Mouse (Mus musculus) small intestine, adult 2 months (tissue): ENCODE data around the gene Fbxw2. TPM values are rescaled to one million over a fixed set of nuclear protein-coding genes. Genes with fewer than 3 reads are reported as not detected.
"Not testable (repeated sequence)": the region's sequence is repeated elsewhere in the genome, so short reads cannot be mapped to it uniquely, and the experiment has no call there.

Experiments used
- H3K27ac ChIP-seq: fragments of 200-500 bp; 2 replicates; pipeline ENCODE4 v1.5.1; 2012; ENCODE audit warnings: low read depth, low read length, control low read depth, inconsistent platforms; ENCODE audit not compliant: insufficient read depth
- H3K27me3 ChIP-seq: fragments of 200-500 bp; 2 replicates; pipeline ENCODE4 v1.6.1; 2012; ENCODE audit warnings: mild to moderate bottlenecking, moderate library complexity, low read length, inconsistent platforms; ENCODE audit not compliant: control insufficient read depth, insufficient read depth
- H3K36me3 ChIP-seq: fragments of 200-500 bp; 2 replicates; pipeline ENCODE4 v1.6.1; 2012; ENCODE audit warnings: mild to moderate bottlenecking, low read length, control low read depth, inconsistent platforms; ENCODE audit not compliant: control insufficient read depth, insufficient read depth
- H3K4me1 ChIP-seq: fragments of 200-500 bp; 2 replicates; pipeline ENCODE4 v1.6.1; 2012; ENCODE audit warnings: low read length, inconsistent platforms, mixed read lengths; ENCODE audit not compliant: control insufficient read depth, insufficient read depth, insufficient read length
- H3K4me3 ChIP-seq: fragments of 200-500 bp; 2 replicates; pipeline ENCODE4 v1.5.1; 2012; ENCODE audit warnings: low read depth, mild to moderate bottlenecking, control low read depth, inconsistent platforms, low read length, moderate library complexity
- CTCF ChIP-seq: fragments of 200-500 bp; IDR thresholded peaks from 2 replicates; pipeline ENCODE4 v1.5.1; 2012; ENCODE audit warnings: low read depth, mild to moderate bottlenecking, control low read depth, inconsistent platforms, low read length, moderate library complexity, mixed read lengths; ENCODE audit not compliant: insufficient replicate concordance, insufficient read length; ENCODE audit errors: extremely low read depth
- POLR2A ChIP-seq: fragments of 200-500 bp; IDR thresholded peaks from 2 replicates; pipeline ENCODE4 v1.6.1; 2012; ENCODE audit warnings: low read depth, mild to moderate bottlenecking, control low read depth, inconsistent platforms, low read length, moderate library complexity
- WGBS: fragments of 180-500 bp; shearing (Covaris S2); methylation state at CpG from one replicate; pipeline ENCODE4 v1.1.7; 2018; 5-methylcytosine and 5-hydroxymethylcytosine counted together
- polyA plus RNA-seq: library from polyadenylated mRNA; depleted of rRNA; stranded (reverse); fragments of >200 nt; gene quantifications from 2 replicates; pipeline ENCODE4 v1.2.3, GENCODE M21; 2012

The Fbxw2 gene
- polyA plus RNA-seq, 1 experiment, result 17.0 TPM

DNA sequence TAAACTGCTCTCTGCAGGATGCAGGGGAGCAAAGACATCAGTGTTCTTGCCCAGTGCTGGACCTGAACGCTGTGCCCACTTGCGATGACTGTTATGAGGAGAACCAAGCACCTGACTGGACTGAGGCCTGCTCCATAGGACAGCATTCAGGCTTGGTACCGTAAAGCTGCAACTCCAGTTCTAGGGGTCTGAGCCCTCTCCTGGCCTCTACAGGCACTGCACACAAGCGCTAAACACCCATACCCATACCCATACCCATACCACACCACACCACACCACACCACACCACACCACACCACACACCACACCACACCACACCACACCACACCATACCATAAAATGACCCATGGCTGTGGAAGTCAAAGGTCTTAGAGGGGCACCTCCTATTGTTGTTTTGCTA is 29.2 kb upstream of the Fbxw2 start:
- H3K27me3 ChIP-seq, result no peaks in the 10 kb centered on the region
- H3K4me3 ChIP-seq, result no peak overlapping the region
- peaks cover 73% of the 10 kb centered on the region for H3K36me3 ChIP-seq
- no peaks in the 10 kb centered on the region for H3K4me1 ChIP-seq
- no peak for TF ChIP-seq CTCF
- no peak for TF ChIP-seq POLR2A
- 93% methylated on average over 4 of the region's 4 CpGs for WGBS
- H3K27ac ChIP-seq, result no peak overlapping the region

DNA sequence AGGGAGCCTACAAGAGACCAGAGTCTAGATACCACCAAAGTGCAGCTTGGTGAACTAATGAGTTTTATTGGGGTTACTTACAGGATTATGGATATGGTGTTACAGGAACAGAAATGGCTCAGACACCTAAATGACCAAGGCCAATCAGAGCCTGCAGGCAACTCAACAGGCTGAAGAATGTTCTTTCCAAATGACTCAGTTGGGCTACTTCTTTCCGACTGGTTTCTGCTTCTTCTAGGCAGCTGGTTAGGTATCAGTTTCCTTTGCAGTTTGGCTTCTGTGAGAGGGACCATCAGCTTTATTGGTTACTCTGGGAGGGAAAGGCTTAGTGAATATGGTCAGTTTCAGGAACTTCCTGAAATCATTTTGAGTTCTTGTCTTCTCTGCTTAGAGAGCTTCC is 21.6 kb upstream of the Fbxw2 start:
- 84% methylated on average over 1 of the region's 1 CpGs for WGBS
- TF ChIP-seq CTCF (no peak), POLR2A (no peak)

DNA sequence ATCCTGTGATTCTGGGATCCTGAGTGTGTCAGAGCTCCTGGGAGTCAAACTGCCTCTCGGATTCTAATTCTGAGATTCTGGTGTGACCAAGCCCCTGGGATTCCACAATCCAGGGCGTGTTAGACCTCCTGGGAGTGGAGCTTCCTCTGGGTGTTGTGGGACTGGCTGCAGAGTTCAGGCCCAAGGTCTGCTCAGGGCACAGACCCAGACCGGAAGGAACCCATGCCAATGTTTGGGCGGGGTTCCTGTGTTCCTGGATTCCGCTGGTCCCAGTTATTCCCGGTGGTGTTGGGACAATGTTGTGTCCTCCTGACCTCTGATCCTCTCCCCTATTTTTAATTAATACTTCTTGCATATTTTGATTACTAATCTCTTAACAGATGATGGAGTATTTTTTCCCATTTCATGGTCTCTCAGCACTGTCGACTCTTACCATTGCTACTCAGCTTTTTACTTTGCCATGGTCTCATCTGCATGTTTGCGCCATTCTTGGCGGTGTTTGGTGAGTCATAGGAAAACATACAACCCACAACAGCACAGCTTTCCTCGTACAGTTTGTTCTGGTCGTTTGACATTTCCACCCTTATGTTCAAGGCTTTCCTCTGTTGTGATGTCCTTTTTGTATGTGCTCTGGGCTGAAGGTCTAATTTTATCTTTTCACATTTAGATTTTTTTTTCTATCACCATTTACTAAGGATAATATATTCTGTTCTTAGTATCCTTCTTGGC is 17.3 kb upstream of the Fbxw2 start:
- H3K36me3 ChIP-seq, result no peaks in the 10 kb centered on the region
- no peaks in the 10 kb centered on the region for H3K27me3 ChIP-seq
- TF ChIP-seq CTCF (no peak), POLR2A (no peak)
- no peak overlapping the region for H3K27ac ChIP-seq
- H3K4me3 ChIP-seq, result no peak overlapping the region
- WGBS, result 67% methylated on average over 11 of the region's 11 CpGs
- H3K4me1 ChIP-seq, result no peaks in the 10 kb centered on the region

More for the DNA sequence above, 21.6 kb upstream of the Fbxw2 start:
- Histone ChIP-seq H3K4me1 (no peaks in the 10 kb centered on the region), H3K27ac (no peak overlapping the region), H3K36me3 (peaks cover 12% of the 10 kb centered on the region), H3K4me3 (no peak overlapping the region), H3K27me3 (no peaks in the 10 kb centered on the region)

DNA sequence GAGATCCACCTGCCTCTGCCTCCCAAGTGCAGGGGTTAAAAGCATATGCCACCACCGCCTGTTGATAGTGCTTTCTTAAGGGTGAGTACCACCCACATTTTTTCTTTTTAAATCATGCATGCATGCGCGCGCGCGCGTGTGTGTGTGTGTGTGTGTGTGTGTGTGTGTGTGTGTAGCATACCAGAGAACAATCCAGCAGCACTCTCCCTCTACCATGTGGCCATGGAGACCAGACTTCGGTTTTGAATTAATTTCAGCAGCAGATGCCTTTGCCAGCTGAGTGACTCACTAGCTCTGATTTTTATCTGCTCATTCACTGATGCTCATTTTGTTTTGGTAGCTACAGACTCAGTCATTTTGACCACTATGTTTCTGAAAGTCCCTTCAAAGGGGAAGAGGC is 15.6 kb upstream of the Fbxw2 start:
- no peaks in the 10 kb centered on the region for H3K36me3 ChIP-seq
- H3K27me3 ChIP-seq, result no peaks in the 10 kb centered on the region
- 84% methylated on average over 8 of the region's 8 CpGs for WGBS
- no peaks in the 10 kb centered on the region for H3K4me1 ChIP-seq
- no peak overlapping the region for H3K27ac ChIP-seq
- TF ChIP-seq CTCF (no peak), POLR2A (no peak)
- H3K4me3 ChIP-seq, result no peak overlapping the region

DNA sequence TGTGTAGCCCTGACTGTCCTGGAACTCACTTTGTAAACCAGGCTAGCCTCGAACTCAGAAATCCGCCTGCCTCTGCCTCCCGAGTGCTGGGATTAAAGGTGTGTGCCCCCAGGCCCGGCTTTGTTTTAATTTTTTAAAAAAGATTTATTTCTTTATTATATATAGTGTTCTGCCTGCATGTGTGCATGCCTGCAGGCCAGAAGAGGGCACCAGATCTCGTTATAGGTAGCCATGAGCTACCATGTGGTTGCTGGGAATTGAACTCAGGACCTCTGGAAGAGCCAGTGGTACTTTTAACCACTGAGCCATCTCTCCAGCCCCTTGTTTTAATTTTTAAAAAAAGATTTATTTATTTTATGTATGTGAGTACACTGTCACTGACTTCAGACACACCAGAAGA is 14.0 kb upstream of the Fbxw2 start:
- H3K4me3 ChIP-seq, H3K4me1 ChIP-seq, H3K36me3 ChIP-seq, H3K27ac ChIP-seq, H3K27me3 ChIP-seq: not testable (repeated sequence)
- 80% methylated on average over 5 of the region's 5 CpGs for WGBS

DNA sequence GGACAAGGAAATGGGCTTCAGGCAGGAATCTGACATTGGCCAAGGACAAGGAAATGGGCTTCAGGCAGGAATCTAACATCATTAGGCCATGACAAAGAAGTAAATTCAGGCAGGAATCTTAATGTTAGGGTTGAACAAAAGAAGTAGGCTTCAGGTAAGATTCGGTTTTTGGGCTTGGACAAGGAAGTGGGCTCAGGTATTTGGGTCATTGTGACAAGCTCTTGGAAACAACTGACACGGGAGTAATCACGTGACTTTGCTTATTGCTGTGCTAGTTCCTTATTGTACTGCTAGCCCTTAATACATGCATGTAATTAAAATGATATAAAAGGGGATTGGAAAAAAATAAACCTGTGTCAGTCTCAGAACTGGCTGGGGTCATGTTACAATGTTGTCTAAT is 9.6 kb upstream of the Fbxw2 start:
- Histone ChIP-seq H3K4me1 (no peaks in the 10 kb centered on the region), H3K36me3 (no peaks in the 10 kb centered on the region), H3K27ac (no peak overlapping the region), H3K27me3 (no peaks in the 10 kb centered on the region), H3K4me3 (no peak overlapping the region)
- no peak for TF ChIP-seq POLR2A
- no peak for TF ChIP-seq CTCF
- WGBS, result 80% methylated on average over 3 of the region's 3 CpGs

DNA sequence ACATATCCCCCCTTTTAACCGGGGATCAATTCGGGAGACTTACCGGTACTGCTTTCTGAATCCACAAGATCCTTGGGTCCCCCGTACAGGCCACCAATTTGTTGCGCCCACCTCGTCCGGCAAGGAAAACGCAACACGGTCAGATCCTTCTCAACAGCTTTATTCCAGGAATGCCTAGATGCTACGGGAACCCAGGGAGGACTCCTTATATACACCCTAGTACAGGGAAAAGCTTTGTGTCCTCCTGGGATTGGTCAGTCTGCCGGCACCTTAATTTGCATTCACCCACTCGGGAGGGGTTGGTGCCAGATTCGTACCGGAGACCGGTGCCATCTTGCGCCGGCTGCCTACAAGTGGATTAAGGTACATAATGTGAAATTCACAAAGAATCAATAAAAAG is 7.5 kb upstream of the Fbxw2 start:
- 89% methylated on average over 17 of the region's 17 CpGs for WGBS
- no peaks in the 10 kb centered on the region for H3K4me1 ChIP-seq
- H3K36me3 ChIP-seq, result no peaks in the 10 kb centered on the region
- no peak overlapping the region for H3K27ac ChIP-seq
- TF ChIP-seq POLR2A (no peak), CTCF (no peak)
- no peak overlapping the region for H3K4me3 ChIP-seq
- H3K27me3 ChIP-seq, result no peaks in the 10 kb centered on the region

DNA sequence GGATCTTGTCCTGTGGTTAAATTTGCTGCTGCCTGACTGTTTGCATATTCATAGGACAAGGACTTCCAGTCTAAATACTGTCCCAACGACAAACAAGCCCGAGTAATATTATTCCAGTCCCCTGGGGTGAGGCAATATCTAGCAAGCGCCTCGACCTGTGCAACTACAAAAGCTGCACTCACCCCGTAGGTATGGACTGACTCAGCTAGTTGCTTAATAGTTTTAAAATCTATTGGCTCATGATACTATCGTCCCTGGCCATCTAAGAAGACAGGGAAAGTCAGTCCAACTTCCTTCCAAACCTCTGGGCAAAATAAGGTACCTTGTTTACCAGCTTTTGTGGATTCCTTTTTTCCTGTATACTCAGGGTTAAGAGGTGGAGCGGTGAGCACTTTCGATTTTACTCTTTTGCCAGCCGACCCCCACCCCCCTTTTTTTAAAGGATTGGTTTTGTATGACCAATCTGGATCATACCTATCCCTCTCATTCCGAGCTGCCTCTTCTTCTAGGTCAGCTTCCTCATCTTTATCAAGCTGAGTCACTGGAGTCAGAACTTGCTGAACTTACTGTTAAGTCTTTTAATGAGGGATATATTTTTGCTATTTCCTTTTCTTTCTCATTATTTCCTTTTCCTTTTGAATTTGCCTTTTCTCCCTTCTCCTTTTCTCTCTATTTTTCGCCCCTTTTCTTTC is 6.8 kb upstream of the Fbxw2 start, which contains the start of gene Gm34653:
Gm34653 (plus strand) TSS at position 242 of the 692 bp plus-strand sequence.
- not testable (repeated sequence) for H3K36me3 ChIP-seq, H3K27ac ChIP-seq, H3K4me3 ChIP-seq, H3K4me1 ChIP-seq, H3K27me3 ChIP-seq
- WGBS, result 50% methylated on average over 11 of the region's 11 CpGs

DNA sequence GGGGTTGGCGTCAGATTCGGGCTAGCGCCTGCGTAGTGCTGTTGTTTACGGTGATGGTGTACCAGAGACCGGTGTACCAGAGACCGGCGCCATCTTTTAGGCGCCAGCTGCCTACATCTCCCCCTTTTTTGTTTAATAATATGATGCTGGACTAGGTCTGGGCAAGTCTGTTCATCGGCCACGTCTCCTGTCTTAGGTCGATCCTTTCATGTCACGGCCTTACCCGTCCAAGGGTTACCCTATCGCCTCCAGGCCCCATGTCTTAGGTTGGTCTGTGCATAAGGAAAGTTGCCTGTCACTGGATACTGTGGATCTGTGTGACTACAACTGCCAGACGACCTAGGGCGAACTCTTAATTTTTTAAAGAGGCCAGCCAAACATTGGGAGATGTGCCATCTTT is 4.0 kb upstream of the Fbxw2 start:
- H3K36me3 ChIP-seq, H3K27ac ChIP-seq, H3K4me3 ChIP-seq, H3K27me3 ChIP-seq, H3K4me1 ChIP-seq: not testable (repeated sequence)
- 97% methylated on average over 17 of the region's 17 CpGs for WGBS
